Mouse (Mus musculus) mature B cell (primary cell): Measurements from ENCODE around the gene Stag2.

ENCODE experiments used
- in situ Hi-C: fragments of 300-500 bp; cut with MboI; formaldehyde crosslinking; loops from 2 replicates; pipeline ENCODE4 v1.14.3; 2019

Gene Stag2

DNA sequence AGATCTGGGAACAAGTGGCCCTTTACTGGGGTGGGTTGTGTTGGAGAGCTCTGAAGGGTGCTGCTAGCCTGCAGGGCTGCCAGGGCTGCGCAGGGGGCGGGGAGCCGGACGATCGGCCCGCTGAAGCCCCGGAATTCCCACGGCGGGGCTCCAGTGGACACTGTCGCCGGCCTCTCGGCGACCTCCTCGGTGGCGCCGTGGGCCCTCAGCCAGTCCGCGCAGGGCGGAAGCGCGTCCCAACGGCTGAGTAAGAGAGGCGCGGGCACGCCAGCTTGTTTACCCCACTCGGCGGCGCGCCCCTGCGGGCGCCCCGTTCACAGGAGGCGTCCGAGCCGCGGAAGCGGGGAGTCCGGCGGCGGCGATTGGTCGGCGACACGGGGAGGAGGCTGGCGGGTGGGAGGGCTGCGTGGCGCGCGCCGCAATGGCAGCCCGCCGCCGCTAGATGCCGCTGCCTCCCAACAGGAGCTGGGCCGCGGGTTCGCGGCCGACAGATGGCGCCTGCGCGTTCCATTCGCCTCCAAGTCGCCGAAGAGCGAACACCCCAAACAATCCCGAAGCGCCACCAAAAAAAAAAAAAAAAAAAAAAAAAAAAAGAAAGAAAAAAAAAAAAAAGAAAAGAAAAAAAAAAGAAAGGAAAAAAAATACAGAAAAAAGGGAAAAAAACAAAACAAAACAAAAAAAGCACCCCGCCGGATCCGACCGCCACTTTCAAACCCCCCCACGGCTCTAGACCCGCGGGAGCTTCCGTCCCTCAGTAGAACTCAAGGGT lies at the start of gene Stag2:
Stag2 (plus strand) TSS at position 530 of the 769 bp plus-strand sequence.
- in situ Hi-C loops = no loop called here

DNA sequence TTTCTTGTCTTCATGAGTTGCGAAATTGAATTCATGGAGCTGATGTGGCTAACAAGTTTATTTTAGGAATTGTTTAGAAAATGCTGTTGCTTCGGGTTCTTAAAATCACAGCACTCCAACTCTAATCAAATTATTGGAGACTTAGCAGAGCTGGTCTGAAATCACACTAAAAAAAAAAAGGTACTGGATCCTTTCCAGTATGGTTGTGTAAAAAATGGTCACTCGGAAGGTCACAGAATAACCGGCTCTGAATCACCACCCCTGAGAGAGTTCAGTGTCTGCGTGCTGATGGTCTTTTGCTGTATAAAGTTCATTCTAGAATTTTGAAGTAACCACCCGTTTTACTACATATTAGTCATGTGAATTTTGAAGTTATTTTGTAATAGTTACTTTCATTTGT lies 42.0 kb upstream of the Stag2 start:
- in situ Hi-C loops = no loop called here

DNA sequence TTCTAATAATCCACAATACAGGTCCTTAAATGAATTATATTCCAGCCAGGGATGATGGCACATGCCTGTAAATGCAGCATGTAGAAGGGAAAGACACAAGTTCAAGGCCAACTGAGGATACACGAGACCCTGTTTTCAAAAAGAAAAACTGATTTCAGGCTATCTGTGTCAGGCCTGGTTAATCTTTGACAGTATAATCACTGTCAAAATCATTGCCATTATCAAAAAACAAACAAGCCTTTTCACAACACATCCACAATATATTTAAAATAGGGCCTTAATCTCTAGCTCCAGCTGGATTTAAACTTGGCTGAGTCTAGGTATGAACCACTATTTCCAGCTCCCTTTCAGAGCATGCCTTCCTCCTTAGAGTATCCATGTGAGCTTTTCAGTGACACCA lies 38.5 kb upstream of the Stag2 start:
- in situ Hi-C loops = no loop called here

DNA sequence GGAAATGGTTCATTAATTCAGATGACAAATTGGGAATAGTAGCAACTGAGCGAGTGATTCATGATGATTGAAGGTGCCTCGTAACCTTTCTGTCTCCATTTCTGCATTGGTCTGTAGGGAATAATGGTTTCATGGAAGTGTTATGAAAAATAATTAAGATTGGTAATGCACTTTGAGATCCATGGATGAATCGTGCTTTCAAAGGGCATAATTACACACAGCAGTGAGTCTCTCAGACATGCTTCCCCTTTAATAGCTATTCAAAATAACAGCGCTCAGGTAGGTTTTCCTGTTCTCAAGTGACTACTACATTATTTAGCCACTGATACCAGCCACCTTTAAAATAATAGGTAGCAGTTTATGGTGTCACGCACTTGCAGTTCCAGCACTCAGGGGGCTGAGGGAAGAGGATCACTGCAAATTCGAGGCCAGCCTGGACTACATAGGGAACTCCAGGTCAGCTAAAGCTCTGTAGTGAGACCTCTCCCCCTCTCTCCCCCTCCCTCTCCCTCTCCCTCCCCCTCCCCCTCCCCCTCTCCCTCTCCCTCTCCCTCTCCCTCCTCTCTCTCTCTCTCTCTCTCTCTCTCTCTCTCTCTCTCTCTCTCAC lies 29.6 kb upstream of the Stag2 start:
- in situ Hi-C loops = no loop called here

DNA sequence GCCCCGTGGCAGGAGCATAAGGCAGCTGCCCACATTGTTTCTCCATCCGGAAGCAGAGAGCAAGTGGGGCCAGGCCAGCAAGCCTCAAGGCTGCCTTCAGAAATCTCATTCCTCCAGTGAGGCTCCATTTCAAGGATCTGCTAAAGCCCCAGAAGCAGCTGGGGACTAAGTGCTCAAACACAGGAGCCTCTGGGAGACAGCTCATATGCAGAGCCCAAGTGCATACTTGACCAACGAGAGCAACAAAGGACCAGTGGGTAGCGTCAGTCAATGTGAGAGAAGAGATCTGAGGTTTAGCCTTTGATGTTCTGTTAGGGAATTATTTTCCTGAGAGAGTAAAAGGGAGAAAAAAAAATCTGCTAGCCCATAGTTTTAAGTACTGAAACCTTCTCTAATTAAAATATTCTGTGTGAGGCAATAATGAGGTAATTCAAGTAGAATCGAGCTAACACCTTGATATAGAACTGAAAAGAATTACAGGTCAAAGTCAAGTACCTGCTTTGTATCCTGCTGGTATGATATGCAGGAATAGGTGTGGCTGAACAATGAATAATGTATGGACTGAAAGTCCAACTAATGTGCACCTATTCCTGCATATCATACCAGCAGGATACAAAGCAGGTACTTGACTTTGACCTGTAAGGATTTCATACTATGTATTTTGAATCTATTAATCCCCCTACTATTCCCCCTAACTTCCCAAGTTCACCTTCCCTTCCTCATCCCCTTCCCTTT lies 24.0 kb upstream of the Stag2 start:
- in situ Hi-C loops = no loop called here

DNA sequence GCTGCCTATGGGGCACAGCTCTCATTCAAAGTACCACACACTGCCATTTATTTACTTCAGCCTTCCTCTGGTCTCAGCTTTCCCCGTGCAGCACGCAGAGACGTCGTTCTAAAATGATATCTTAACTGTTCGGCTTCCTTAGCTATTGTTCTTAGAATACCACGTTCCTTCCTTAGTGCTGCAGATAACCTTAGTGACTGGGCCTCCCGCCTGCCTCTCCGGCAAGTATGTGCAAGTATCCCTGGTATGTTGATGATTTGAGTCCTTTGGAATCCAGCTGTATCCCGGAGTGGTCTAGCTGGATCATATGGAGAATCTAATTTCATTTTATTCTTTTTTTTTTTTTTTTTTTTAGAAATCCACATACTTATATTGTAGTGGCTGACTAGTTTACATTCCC lies 9.2 kb upstream of the Stag2 start:
- in situ Hi-C loops = no loop called here

DNA sequence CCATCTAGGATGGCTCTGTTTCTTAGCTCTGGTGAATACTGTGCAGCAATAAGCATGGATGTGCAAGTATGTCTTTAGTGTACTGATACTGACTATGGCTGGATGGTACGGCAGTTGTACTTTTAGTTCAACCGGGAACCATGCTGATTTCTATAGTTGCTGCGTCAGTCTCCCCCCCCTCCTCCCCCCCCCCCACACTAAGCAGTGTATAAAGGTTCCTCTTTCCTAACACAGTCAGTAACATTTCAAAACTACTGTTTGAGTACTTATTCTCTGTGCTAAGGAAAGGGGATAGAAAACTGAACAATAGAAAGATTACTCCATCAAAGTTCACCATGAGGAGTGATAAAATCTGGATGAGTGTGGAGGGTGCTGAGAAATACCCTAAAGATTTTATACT lies 6.5 kb upstream of the Stag2 start:
- in situ Hi-C loops = no loop called here

DNA sequence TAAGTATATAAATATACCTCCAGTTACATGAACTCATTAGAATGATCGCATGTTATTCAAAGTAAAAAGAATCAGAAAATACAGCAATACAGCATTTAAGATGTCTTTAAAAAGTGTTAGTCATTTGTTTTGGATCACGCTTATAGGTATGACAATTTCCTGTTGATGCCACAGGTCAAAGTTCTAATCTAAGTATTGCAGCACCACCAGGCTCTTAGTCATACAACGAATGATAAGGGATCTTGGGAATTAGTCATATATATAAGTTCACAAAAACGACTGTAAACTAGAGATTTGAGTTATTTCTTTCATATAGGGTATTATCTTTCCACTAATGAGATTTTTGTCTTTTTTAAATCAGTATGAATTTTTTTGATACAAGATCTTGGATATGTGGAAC lies 5.1 kb upstream of the Stag2 start:
- in situ Hi-C loops = no loop called here

DNA sequence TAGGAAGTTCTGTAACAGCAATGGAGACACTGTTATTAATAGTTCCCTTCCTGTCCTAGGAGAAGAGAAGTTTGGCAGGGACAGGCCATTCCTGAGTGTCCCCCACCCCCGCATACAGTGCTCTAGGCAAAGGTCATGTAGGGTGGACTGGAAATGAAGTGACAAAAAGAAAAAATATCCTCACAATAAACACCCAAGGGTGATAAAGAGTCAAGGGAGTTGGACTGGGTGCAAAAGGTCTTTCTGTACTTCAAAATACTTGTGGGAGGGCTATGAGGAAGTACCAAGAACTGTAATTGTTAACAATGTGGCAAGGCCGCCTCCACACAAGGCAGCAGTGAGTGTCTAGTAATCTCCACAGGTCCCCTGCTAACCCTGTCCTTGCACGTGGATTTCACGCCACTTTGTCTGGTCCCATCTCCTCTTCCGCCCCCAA lies 1.1 kb upstream of the Stag2 start:
- in situ Hi-C loops = no loop called here

DNA sequence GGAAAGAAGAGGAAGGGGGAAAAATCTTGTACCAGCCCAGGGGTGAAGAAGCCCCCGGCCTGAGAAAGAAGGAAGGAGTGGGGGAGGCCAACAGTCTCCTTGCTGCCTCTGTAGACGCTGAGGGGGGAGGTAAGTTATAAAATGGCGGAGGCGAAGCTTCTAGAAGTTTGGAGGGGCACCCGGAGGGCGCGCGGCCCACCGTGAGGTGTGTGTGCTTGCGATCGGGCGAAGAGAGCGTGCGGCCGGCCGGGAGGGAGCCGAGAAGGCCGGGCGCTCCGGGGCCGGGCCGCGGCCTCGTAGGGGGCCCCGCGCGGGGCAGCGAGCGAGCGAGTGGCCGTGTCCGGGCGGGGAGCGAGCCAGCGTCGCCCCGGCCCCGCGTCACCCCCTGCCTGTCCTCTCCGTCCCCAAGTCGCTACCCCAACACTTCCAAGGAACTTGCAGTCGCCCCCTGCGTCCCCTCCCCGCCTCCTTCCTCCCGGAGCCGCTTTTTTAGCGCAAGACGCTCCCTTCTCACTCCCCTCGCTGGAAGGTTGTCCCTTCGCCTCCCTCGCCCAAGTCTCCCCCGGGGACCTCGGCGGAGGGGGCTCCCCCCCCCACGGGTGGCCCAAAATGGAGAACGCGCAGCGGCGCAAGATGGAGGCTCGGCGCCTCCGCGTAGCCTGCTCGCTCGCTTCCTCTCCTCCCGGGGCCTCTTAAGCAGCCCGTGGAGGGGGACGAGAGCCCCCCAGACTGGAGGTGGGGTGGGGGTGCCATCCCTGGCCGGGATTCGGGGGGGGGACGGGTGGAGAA lies 634 bp downstream of the Stag2 start:
- in situ Hi-C loops = no loop called here

DNA sequence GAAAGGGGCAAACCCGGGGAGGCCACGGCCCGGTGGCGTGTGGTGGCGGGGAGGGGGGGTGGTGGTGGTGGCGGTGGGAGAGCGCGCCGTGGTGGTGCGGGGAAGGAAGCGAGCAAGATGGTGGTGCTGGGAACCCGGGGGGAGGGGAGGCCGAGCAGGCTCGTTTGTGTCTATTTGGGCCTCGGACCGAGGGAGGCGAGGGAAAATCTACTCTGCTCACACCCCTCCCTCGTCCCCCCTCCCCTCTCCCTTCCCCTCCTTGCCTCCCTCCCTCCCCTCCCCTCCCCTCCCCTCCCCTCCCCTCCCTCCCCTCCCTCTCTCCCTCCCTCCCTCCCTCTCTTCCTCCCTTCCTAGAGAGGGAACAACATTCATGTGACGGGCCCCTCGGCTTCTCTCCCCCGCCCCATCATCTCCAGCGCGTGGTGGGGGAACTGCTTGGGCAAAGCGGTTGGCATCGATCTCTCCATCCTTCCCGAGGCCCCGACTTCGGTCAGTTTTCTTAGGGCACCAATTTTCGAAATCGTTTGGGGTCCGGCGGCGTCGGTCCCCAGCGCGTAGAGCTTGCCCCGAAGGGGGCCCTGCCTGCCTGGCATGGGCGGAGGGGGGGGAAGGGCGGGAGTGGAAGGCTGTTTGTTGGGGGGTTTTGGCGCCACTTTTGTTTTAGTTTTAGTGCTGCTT lies 1.4 kb downstream of the Stag2 start:
- in situ Hi-C loops = no loop called here

DNA sequence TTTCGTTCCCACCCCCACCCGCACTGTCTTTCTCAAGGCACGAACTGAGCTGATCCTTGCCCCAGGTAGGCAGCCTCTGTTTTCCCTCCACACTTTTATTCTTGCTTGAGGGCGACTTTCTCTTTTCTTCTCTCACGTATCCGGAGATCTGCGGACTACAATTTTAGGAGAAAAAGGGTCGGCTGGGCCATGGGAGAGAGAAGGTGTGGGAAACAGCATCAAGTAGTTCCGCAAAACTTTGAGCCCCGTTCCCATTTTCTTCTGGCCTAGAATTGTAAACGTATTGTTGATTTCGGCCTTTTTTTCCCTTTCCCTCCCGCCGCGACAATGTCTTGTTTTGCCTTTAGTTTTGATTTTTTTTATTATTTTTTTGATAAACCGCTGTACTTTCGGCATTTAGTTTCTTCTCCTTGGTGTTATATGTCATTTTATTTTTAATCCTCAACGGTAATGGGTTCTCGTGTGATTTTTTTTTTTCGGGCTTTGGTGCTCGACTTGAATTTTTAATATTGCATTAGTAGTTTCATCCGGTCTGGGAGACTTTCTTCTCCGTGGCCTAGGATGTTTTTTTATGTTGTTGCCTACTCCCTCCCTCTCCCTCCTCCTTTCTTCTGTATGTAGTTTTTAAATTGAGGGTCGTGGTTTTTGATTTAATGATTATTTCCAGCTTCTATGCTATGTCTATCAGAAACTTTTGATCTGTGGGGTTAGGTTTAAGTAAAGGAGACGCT lies 2.1 kb downstream of the Stag2 start:
- in situ Hi-C loops = no loop called here

DNA sequence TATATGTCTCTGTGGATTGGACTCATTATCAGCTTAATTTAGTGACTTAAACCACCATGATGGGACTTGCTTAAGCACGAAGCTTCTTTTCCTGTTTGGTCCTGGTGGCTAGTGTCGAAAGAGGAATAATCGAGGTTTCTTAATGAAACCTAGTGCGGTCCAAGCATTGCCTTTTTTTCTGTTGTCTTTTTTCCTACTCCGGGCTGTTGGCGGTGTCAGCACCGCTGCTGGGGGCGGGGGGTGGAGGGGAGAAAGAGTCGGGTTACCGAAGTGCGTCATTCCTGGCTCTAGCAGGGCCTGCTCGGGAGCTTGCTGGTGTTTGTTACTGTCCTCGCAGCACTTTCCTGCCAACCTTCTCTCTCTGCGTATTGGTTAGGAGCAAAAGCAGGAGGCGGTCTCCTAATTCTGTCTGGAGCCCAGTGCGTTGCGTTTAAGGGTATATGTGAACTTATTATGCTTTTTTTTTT lies 2.8 kb downstream of the Stag2 start:
- in situ Hi-C loops = no loop called here

DNA sequence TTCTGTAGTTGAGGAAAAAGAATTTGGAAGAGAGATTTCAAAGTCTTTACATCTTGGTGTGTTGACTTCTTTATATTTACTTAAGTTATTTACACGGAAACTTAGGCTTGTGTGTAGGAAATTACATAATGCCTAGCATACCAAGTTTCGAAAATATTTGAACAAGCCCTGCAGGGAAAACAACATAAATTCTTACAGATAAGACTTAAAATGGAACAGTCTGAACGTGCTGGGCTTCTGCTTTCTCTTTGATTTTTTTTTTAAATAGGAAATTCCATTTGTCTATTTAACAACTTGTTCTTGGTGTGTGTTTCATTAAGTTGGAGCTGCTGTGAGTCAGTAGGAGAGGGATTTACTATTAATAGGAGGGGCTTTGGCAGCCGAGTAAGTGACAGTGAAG lies 3.9 kb downstream of the Stag2 start:
- in situ Hi-C loops = no loop called here

DNA sequence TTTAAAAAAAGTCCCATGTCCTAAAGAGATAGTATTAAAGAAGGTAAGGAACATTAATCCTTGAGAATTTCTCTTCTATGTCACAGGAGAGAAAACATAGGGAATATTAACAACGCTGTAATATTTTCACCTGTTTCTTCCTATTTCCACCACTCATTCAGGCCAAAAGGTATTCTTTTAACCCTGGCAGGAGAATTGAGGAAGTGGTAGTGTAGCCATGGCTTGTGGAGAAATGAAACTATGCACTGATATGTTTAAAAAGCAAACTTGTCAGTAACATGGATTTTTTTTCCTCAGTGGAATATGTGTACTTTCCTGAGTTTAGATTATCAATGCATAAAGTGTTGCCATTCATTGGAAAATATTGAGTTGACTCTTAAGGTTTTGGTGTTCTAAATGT lies 16.3 kb downstream of the Stag2 start:
- in situ Hi-C loops = no loop called here

DNA sequence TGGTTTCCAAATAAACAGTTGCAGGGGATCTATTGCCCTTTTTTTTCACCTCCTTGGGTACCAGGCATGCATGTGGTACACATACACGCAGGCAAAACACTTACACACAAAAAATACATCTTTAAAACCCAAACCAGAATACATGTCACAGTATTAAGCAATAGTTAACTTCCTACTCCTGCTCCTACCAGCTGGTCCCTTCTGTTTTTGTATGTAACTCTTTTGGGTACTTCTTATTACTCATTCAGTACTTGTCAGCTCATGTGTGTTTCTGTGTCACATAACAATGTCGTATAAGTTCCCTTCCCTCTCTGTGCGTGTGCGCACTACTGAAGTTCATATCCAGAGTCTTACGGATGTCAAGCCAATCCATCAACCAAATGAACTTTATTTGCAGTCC lies 21.7 kb downstream of the Stag2 start:
- in situ Hi-C loops = no loop called here

DNA sequence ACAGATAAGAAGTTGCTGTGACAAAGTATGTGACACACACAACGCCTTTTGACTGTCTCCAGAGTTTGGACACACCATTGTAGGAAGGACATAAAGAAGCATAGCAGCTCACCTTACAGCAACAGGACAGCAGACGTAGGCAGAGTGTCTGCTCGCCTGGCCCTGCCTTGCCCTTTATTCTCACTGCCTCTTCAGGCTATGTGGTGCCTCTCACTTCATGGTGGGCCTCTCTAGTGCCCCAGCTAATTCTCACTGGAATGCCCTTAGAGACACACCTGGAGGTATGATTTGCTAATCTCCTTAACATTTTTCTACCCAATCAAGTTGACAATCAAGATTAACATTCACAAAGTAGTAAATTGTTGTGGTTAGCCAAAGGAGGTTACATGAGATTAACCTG lies 38.5 kb downstream of the Stag2 start:
- in situ Hi-C loops = no loop called here

DNA sequence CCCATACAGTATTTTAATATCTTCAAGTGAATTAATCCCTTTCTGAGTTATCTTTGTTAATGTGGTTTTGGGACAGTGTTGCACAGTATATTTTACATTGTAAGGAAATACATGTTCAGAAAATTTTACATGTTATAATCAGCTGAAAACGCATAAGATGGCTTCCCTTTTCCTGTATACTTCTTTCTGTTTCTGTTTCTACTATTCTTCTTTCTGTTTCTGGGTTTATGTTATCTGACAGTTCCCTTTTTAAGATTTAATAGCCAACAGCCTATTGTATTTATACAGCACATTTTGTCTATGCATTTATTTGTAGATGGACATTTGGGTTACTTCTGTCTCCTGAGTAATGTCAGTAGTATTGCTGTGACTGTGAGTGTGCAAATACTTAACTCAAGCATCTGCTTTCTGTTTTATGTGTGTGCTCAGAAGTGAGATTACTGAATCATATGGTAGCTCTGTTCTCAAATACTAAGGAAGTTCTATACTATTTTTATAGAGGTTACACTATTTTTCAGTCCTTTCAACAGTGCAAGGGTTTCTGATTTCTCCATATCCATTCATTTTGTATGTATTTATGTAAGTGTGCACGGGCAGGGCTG lies 39.8 kb downstream of the Stag2 start:
- in situ Hi-C loops = no loop called here

DNA sequence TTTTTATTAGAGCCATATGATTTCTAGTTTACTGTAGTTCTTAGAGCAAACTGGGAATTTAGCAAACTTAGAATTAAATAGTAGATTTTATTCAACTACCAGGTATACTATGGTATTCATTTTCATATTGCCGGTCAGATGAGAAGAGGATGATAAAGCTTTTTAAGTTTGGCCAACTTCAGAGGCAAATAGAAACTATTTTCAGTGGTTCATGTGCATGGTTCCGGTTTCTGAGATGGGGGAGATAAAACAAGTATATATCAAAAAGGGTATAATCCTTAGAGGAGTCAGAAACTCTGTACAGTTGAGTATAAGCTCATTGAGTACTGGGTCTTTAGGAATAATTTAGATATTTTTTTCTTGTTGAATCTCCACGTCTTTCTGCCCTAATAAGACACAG lies 45.5 kb downstream of the Stag2 start:
- in situ Hi-C loops = no loop called here

DNA sequence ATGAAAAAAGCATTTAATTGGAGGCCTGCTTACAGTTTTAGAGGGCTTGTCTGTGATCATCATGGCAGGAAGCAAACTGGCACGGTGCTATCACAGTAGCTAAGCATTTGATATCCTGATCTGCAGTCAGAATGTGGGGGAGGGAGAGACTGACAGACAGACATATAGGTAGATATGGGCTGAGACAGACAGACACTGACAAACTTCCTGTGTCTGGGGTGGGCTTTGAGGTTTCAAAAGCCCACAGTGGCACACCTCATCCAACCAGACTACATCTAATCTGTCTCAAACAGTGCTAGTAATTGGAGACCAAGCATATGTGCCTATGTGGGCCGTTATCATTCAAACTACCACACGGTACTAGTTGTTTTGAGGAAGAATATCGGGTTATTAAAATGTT lies 53.4 kb downstream of the Stag2 start:
- in situ Hi-C loops = no loop called here

DNA sequence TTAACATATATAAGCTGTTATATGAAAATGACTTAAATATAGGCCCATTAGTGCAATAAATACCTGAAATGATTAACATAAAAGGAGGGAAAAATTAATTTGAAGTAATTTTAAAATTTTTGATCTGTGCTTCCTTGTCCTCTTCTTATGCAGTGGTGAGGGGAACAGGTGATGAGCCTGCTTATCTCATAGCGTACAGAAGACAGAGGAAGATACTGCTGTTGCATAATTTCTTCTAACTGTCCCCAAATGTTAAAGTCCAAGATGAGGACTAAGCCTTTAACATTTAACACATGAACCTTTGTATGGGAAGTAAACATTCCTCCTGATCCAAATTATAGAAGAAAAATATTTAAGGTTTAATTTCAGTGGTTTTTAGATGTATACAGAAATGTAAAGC lies 66.6 kb downstream of the Stag2 start:
- in situ Hi-C loops = no loop called here
